Mouse (Mus musculus) E14TG2a.4 (cell line): Measurements from ENCODE around the gene Psap.

Experiments
- H3K27me3 ChIP-seq: 2 replicates; pipeline ENCODE4 v1.6.1; 2014; ENCODE audit warnings: low read length, control low read depth; ENCODE audit not compliant: insufficient read depth
- H3K36me3 ChIP-seq: 2 replicates; pipeline ENCODE4 v1.6.1; 2014; ENCODE audit warnings: low read length, control low read depth; ENCODE audit not compliant: insufficient read depth
- H3K4me1 ChIP-seq: replicated peaks from 2 replicates; pipeline ENCODE4 v1.6.1; 2014; ENCODE audit warnings: low read depth, low read length, control low read depth
- H3K4me3 ChIP-seq: replicated peaks from 2 replicates; pipeline ENCODE4 v1.5.1; 2014; ENCODE audit warnings: mild to moderate bottlenecking, low read length
- H3K9me3 ChIP-seq: 2 replicates; pipeline ENCODE4 v1.6.1; 2014; ENCODE audit warnings: low read length, control low read depth
- CTCF ChIP-seq: conservative IDR thresholded peaks from 2 replicates; pipeline ENCODE4 v1.5.1; 2014; ENCODE audit warnings: low read length
- NANOG ChIP-seq: IDR thresholded peaks from 2 replicates; pipeline ENCODE4 v1.6.1; 2014; ENCODE audit warnings: borderline replicate concordance, low read length, mixed read lengths
- POU5F1 ChIP-seq: IDR thresholded peaks from 2 replicates; pipeline ENCODE4 v1.6.1; 2014; ENCODE audit warnings: low read length, borderline replicate concordance

The Psap gene

GRCm38 (mm10) chr10:60287161-60287560 lies 9.7 kb downstream of the Psap start:
- Histone ChIP-seq H3K4me3 (no peak overlapping the region), H3K4me1 (peaks cover 80% of the 10 kb centered on the region), H3K9me3 (no peaks in the 10 kb centered on the region), H3K27me3 (no peaks in the 10 kb centered on the region), H3K36me3 (peaks cover 37% of the 10 kb centered on the region)
- TF ChIP-seq POU5F1 (no peak), CTCF (no peak), NANOG (no peak)

DNA sequence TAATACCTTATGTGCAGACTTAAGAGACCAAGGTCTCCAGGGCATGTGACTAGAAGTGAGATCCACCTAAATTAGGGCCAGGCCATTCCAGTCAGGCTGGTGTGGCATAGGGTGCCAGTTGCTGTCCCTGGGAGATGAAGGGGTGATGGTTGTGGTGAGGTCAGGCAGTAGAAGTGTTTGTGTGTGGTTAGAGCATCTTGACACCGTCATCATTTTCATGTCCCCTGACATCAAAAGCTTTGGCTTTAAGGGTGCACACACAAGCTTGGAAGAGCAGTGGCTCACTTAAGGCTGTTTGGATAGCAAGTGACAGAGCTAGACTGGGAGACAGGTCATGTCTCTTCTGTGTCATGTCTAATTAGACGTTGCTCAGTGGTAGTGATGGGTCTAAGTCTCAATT lies 10.3 kb downstream of the Psap start:
- TF ChIP-seq NANOG (no peak), CTCF (no peak), POU5F1 (no peak)
- Histone ChIP-seq H3K4me3 (no peak overlapping the region), H3K27me3 (no peaks in the 10 kb centered on the region), H3K4me1 (peaks cover 74% of the 10 kb centered on the region), H3K36me3 (peaks cover 40% of the 10 kb centered on the region), H3K9me3 (no peaks in the 10 kb centered on the region)

DNA sequence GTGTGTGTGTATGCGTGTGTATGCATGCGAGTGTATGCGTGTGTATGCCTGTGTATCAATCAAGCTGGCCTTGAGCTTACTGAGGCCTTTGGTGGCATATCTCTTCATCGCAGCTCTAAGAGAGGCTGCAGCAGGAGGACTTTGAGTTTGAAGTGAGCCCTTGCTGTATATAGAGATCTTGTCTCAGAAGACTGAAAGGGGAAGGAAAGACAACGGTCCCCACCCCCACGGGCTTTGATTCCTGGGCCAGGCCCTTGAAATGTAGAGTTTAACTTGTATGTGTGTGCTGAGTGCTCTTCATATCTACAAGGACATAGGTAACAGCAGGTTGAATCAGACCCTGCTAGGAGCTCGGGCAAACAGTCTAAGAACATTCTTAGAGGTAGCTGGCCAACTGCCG lies 11.8 kb downstream of the Psap start:
- TF ChIP-seq CTCF (no peak), POU5F1 (no peak)
- no peak overlapping the region for H3K4me3 ChIP-seq
- H3K27me3 ChIP-seq: no peaks in the 10 kb centered on the region
- peaks cover 62% of the 10 kb centered on the region for H3K4me1 ChIP-seq
- H3K9me3 ChIP-seq: no peaks in the 10 kb centered on the region
- H3K36me3 ChIP-seq: peaks cover 51% of the 10 kb centered on the region

DNA sequence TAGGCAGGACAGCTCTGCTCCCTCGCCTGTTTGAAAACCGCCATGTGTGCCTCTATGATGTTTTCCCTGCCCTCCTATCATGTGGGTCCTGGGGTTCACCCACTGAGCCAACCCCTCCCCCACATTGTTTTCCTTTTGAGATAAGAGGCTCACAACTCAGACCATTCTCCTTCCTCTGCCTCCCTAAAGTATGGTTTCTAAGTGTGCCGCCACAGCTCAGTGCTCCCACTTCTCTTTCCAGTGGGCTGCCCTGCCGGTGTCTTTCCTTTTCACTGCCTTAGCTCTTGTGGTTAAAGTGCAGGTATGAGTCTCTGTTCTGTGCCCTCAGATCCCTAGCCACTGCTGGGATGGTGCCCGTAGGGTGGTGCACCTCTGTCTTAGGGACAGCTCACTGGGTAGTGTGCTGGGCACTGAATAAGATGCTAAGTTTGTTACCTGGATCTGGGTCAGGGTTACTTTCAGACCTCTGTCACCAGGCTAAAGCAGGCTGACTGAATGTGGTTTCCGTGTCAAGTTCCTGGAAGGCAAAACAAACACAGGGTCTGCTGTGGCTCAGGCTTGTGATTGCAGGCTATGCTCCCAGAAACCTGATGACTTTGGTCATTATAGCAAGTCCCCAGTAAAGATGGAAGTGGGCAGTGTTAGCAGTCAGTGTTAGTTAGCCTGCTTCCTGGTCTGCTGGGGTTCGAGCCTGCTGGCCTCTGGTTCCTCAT lies 12.8 kb downstream of the Psap start:
- H3K27me3 ChIP-seq: peaks cover 3% of the 10 kb centered on the region
- H3K9me3 ChIP-seq: no peaks in the 10 kb centered on the region
- peaks cover 58% of the 10 kb centered on the region for H3K4me1 ChIP-seq
- H3K36me3 ChIP-seq: peaks cover 59% of the 10 kb centered on the region
- TF ChIP-seq POU5F1 (no peak), NANOG (no peak), CTCF (no peak)
- H3K4me3 ChIP-seq: no peak overlapping the region

GRCm38 (mm10) chr10:60290739-60291110 lies 13.3 kb downstream of the Psap start:
- Histone ChIP-seq H3K36me3 (peaks cover 59% of the 10 kb centered on the region), H3K9me3 (no peaks in the 10 kb centered on the region), H3K27me3 (peaks cover 3% of the 10 kb centered on the region), H3K4me3 (no peak overlapping the region), H3K4me1 (peaks cover 54% of the 10 kb centered on the region)
- TF ChIP-seq NANOG: no peak
- TF ChIP-seq CTCF: no peak
- TF ChIP-seq POU5F1: no peak

DNA sequence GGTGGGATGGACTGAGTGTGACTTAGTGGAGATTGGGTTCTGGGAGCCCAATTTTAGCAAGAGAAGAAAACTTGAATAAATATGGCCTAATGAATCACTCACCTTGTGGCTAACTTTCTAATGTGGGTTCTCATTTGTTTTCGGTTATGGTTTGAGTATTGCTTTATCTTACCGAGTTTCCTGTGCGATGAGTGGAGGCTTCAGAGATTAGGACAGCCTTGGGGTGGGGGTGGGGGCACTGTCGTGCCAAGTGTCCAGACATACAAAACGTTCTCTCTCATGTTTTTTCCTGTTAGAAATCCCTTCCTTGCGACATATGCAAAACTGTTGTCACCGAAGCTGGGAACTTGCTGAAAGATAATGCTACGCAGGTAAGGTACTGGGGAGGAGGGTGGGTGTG lies 14.8 kb downstream of the Psap start:
- no peak for TF ChIP-seq CTCF
- TF ChIP-seq POU5F1: no peak
- no peak for TF ChIP-seq NANOG
- H3K4me1 ChIP-seq: peaks cover 49% of the 10 kb centered on the region
- H3K27me3 ChIP-seq: peaks cover 3% of the 10 kb centered on the region
- H3K36me3 ChIP-seq: peaks cover 62% of the 10 kb centered on the region
- no peak overlapping the region for H3K4me3 ChIP-seq
- no peaks in the 10 kb centered on the region for H3K9me3 ChIP-seq

- Histone ChIP-seq H3K27me3 (peaks cover 3% of the 10 kb centered on the region), H3K4me3 (no peak overlapping the region), H3K9me3 (no peaks in the 10 kb centered on the region), H3K4me1 (peaks cover 38% of the 10 kb centered on the region), H3K36me3 (peaks cover 79% of the 10 kb centered on the region)
- TF ChIP-seq CTCF (no peak), NANOG (no peak), POU5F1 (no peak)
These were observed 17.2 kb downstream of the Psap start for GRCm38 (mm10) chr10:60294621-60295020.

DNA sequence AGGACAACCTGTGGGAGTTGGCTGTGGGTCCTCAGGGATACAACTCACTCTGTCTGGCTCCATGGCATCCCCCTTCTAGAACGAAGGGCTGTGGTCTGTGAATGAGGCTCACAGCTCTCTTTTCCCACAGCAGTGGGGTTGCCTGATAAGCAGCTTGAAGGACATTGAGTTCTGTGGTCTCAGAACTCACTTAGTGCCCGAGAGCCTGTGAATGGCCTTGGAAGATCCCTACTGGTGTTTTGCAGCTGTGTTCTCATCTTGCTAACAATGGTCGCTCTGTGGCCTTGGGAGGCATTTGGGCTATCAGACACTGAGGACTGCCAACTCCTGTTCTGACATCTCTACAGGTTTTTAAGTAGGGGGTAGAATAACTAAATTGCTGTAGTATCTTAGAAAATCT lies 17.9 kb downstream of the Psap start:
- Histone ChIP-seq H3K4me1 (peaks cover 38% of the 10 kb centered on the region), H3K9me3 (no peaks in the 10 kb centered on the region), H3K36me3 (peaks cover 86% of the 10 kb centered on the region), H3K4me3 (no peak overlapping the region), H3K27me3 (peaks cover 3% of the 10 kb centered on the region)
- TF ChIP-seq POU5F1: no peak
- TF ChIP-seq NANOG: no peak
- no peak for TF ChIP-seq CTCF

DNA sequence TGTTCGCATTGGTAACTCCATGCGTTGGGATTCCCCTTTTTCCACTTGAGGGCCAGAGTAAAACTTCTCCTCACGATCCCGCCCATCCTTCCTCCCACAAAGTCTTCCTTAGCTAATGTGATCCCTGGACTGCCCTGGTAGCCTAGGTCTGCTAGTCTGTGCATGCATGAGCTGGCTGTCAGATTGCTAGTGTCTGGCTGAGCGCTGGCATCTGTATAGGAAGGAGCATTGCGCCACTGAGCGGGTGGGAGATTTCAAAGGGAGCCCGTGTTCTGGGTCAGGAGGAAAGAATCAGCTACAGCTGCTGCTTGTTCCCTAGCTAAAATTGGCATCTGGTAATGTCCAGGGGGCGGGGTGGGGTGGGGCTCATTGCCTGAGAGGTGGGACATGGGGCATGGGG lies 18.6 kb downstream of the Psap start:
- H3K4me1 ChIP-seq: peaks cover 38% of the 10 kb centered on the region
- H3K9me3 ChIP-seq: no peaks in the 10 kb centered on the region
- peaks cover 93% of the 10 kb centered on the region for H3K36me3 ChIP-seq
- TF ChIP-seq POU5F1: no peak
- peaks cover 3% of the 10 kb centered on the region for H3K27me3 ChIP-seq
- H3K4me3 ChIP-seq: no peak overlapping the region
